Mouse (Mus musculus): ENCODE results near the gene Il18bp.

DNA sequence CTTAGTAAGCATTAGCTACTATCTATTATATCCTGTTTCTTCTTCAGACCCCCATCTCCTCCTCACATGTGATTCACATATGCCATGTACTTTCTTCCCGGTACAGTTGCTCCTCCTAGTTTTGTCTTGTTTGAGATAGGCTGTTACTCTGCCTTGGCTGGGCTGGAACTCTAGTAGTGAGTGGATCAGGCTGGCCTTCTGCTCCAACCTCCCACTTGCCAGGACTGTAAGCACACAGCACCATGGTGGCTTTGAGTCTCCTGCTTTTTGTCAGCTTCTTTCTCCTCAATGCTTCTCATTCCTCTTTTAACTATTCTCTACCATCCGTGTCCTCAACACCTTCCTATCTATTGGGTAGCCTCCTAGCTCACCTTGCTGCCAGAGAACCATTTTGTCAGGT, 49.7 kb downstream of the Il18bp start:
- TF ChIP-seq POLR2A (IDR thresholded peaks at IDR 0.05; ENCODE audit: low read depth, low read length), result no peak
- no peak for TF ChIP-seq CTCF (conservative IDR thresholded peaks at IDR 0.05; ENCODE audit: insufficient read depth, insufficient read length, low read depth, low read length)

Data from kidney, adult 2 months (tissue).